Mouse (Mus musculus) monocyte, adult 5-6 weeks (primary cell): ENCODE data around the gene Mettl27. TPM values are rescaled to one million over a fixed set of nuclear protein-coding genes. Genes with fewer than 3 reads are reported as not detected.
A peak's percentile ranks its signal among the peaks of the same experiment; 100 is the strongest.

Experiments
- ATAC-seq: fragments of 153-309, 156-312 bp; replicated peaks from 2 replicates; pipeline ENCODE4 v1.8.0; 2017; ENCODE audit warnings: mild to moderate bottlenecking; ENCODE audit not compliant: low TSS enrichment, insufficient number of reproducible peaks, severe bottlenecking, poor library complexity, low FRiP score
- total RNA-seq: library from RNA; stranded (forward); fragments of 200-1000, 200-491, 200-594 nt; gene quantifications from 3 replicates; pipeline ENCODE4 v1.2.3, GENCODE M21; 2017

Mettl27 gene
- total RNA-seq = 1.3 to 1.6 TPM in 2 of 3 replicates, not detected in the other

GRCm38 (mm10) chr5:134932179-134932902 lies at the start of gene Mettl27:
Mettl27 (plus strand) TSS chr5:134932368.
- peak; percentile 87 for ATAC-seq

GRCm38 (mm10) chr5:134883077-134883476 lies 49.1 kb upstream of the Mettl27 start:
- ATAC-seq = no peak

- ATAC-seq = no peak
Observed at GRCm38 (mm10) chr5:134887447-134888335, 44.5 kb upstream of the Mettl27 start.

GRCm38 (mm10) chr5:134888505-134888904 lies 43.7 kb upstream of the Mettl27 start:
- no peak for ATAC-seq

- ATAC-seq = no peak
Observed at GRCm38 (mm10) chr5:134890601-134891054, 41.5 kb upstream of the Mettl27 start.

GRCm38 (mm10) chr5:134891552-134891951 lies 40.6 kb upstream of the Mettl27 start:
- ATAC-seq = no peak

GRCm38 (mm10) chr5:134892717-134893116 lies 39.5 kb upstream of the Mettl27 start:
- ATAC-seq = no peak

- ATAC-seq = no peak
Observed at GRCm38 (mm10) chr5:134895291-134895690, 36.9 kb upstream of the Mettl27 start.

GRCm38 (mm10) chr5:134896965-134897364 lies 35.2 kb upstream of the Mettl27 start:
- ATAC-seq = no peak

GRCm38 (mm10) chr5:134897596-134897995 lies 34.6 kb upstream of the Mettl27 start:
- ATAC-seq = no peak

GRCm38 (mm10) chr5:134901012-134901643 lies 31.0 kb upstream of the Mettl27 start:
- no peak for ATAC-seq

- no peak for ATAC-seq
Observed at GRCm38 (mm10) chr5:134901644-134902027, 30.5 kb upstream of the Mettl27 start.

- no peak for ATAC-seq
Observed at GRCm38 (mm10) chr5:134906633-134907032, 25.5 kb upstream of the Mettl27 start, which contains the start of gene Tmem270. Tmem270 (minus strand) TSS chr5:134906733.

GRCm38 (mm10) chr5:134907135-134907534 lies 25.0 kb upstream of the Mettl27 start:
- no peak for ATAC-seq

- no peak for ATAC-seq
Observed at GRCm38 (mm10) chr5:134911901-134912300, 20.3 kb upstream of the Mettl27 start.

- ATAC-seq = no peak
Observed at GRCm38 (mm10) chr5:134913352-134913751, 18.8 kb upstream of the Mettl27 start.

- no peak for ATAC-seq
Observed at GRCm38 (mm10) chr5:134913753-134914152, 18.4 kb upstream of the Mettl27 start.

- ATAC-seq = no peak
Observed at GRCm38 (mm10) chr5:134914510-134914909, 17.7 kb upstream of the Mettl27 start.

GRCm38 (mm10) chr5:134915311-134915710 lies 16.9 kb upstream of the Mettl27 start, which contains the start of gene Cldn13:
Cldn13 (minus strand) TSS chr5:134915526.
- no peak for ATAC-seq
